Mouse (Mus musculus) liver, embryonic 14.5 days (tissue): Measurements from ENCODE around the gene Gm44511.

ENCODE experiments used
- CTCF ChIP-seq: IDR thresholded peaks from 2 replicates; pipeline ENCODE4 v1.5.1; 2016; ENCODE audit warnings: antibody characterized with exemption, low read depth, control low read depth
- EP300 ChIP-seq: IDR thresholded peaks from 2 replicates; pipeline ENCODE4 v1.6.1; 2016; ENCODE audit warnings: antibody characterized with exemption, low read depth

DNA sequence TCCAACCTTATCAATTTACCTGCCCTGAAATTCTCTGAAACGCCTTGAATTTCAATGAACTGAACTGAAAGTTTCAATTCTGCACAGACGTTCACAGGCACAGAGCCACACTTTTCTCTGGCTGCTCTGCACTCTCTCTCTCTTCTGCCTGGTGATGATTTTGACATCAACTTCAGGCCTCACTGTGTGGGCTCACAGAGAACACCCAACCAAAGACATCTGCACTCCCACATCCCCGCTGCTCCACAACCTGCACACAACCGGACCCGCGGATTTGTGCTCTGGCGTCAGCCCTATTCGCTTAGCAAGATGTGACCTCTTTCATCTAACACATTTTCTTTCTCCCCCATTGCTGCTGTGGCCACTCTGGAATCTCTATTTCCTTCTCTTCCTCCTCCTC, 18.0 kb upstream of the Gm44511 start:
- TF ChIP-seq CTCF = no peak
- TF ChIP-seq EP300 = no peak
